Mouse (Mus musculus): Measurements from ENCODE around the gene Wasl.
A peak's percentile ranks its signal among the peaks of the same experiment; 100 is the strongest.

Wasl gene

DNA sequence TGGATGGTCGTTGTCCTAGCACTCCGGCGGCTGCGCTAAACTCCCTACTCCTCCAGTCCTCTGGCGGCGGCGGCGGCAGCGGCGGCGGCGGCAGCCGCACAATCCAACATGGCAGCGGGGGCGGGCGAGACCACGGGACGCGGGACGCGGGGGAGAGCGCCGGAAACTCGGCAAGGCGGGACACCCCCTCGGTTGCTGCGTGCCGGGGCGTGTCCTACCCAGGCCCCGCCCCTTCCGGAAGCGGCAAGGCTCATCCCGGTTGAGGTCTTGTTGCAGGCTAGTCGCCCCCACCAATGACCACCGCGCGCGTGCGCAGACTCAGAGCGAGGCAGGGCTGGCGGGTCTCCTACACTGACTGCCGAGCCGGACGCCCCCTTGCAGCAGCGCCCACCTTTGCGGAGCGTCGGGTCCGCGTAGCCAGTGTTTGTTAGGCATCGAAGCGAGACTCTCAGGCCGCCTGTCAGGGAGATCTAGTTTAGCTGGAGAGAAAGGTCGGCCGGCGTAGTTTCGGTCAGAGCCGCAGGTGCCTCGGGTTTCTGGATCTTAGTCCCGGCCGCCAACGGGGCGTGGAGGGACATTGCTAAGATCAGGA, at the start of gene Wasl:
TSS of gene Wasl (minus strand) at position 143 of the 592 bp plus-strand sequence.
- DNase-seq = peak; percentile 99

DNA sequence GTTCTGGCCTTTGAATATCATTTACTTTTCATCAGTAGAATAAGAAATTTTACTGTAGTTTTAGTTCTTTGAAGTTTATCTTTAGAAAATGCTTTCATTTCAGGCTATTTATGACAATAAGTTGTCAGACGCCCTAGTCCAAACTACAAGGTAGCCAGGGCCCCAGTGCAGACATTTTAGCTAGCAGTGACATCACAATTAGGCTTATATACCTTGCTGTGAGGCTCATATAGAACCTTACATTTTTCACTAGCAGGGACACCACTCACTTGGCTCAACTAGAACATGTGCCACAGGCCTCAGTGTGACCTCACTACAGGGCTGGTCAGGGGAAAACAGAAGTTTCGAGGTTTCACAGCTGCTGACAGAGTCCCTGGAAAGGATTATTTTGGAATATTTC, 42.7 kb upstream of the Wasl start:
- DNase-seq = no peak

DNA sequence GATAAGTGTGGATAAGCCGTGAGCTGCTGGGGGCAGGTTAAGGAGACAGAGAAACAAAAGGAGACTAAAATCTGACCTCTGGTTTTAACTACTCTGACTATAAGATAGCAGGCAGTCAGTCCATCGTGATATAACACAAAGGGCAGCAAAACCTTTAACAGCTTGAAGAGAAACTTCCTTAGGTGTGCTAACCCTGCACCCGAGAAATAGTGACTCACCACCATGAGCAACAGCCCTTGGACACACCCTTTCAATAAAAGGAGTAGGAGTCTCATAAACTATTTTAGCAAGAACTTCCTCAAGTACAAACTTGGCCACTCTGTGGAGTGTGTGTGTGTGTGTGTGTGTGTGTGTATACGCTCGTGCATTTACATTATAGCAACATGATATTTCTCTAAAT, 42.3 kb upstream of the Wasl start:
- DNase-seq = no peak

DNA sequence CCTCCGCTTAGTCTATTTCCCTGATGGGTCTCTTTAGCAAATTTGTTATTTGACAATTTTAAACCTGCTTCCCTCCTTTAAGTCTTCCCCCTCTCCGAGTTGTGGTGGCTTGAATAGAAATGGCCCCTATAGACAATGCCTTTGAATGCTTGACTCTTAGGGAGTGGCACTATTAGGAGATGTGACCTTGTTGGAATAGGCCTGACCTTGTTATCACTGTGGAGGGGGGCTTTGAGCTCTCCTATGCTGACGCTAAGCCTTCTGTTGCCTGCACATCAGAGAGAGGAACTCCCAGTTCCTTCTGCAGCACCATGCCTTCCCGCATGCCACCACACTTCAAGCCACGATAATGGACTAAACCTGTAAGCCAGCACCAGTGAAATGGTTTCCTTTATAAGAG, 32.4 kb upstream of the Wasl start:
- no peak for DNase-seq

DNA sequence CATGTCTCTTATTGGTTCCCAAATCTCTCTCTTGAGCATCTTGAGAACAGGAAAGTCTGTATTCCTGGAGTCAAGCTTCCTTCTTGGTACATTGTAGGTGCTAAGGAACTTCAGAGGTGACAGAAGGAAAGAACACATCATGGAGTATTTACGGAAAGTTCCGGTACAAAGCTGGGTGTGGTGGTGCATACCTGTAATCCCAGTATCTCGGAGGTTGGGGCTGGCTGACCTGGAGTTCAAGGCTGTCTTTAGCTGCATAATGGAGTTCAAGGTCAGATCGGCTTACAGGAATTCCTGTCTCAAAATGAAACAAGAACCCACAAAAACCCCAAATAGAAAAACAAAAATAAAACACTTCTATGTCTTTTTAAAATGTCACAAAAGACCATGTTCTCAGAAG, 31.3 kb upstream of the Wasl start:
- DNase-seq = no peak

DNA sequence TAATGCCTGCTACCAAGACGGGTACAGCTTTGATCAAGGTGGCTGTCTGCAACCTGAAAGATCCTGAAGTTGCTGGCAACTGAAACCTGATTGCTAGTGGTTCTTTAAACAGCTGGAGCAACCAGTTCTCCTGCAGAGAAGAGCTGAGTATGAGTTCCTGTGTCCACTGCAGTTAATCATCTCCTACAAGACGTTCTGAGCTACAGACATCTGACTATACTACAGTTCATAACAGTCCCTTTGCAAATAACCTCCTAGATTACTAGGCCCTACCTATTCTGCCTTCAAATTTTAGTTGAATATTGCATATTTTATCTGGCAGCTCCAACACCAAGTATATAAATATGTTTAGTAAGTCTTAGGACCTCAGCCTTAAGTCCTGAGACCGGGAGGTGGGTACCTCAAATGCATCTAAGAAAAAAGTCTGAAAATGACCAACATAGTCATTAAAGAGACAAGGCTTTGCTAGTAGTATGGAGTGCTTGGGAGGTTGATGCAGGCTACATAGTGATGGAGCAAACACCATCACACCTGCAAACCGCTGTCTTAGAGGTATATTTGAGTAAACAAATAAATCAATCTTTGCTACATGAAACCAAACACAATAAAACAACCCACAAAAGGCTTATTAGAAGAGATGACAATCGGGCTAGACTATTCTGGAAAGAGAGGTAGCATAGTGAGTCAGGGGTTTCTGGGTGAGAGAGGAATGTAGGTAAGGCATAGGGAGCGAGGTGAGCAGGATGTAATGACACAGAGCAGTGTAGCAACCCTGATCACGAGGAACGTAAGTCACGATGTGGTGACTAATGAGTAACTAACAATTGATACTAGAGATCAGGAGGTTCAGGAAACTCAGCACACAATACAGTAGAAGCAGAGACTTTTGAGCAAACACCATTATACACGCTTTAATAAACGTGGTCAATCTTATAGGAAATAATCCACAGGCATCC, 29.9 kb upstream of the Wasl start:
- no peak for DNase-seq

DNA sequence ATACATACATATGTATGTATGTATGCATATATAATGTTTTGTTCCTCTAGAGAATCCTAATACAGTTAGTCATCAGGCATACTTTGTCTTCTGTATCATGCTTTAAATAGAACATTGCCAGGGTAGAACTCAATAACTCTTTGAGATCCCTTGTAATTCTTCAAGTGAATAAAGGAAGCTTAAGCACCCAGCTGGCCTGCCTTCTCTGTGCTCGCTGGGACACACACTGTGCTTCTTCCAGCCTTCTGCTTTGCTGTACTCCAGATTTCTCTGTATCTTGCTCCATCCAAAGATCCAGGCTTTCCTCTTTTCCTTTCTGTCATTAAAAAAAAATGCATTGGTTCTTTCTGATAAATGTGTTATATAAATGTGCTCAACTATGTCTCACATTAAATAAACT, 23.1 kb upstream of the Wasl start:
- DNase-seq = no peak

DNA sequence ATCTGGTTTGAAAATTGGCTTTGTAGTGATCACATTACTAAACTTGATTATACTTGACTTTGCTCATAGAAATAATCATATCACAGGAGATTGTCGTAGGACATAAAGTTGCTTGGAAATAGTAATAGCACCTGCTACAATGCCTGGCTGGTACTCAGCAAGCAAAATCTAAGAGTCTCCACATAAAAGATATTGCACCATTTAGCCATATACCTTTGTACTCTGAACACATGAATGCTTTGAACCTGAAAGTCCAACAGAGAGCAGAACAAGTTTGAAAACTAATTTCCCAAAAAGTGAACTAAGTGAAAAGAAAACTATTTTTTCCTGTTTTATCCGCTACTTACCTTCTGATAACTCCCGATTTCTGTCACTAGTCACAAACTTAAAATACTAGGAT, 18.3 kb upstream of the Wasl start:
- DNase-seq = no peak

DNA sequence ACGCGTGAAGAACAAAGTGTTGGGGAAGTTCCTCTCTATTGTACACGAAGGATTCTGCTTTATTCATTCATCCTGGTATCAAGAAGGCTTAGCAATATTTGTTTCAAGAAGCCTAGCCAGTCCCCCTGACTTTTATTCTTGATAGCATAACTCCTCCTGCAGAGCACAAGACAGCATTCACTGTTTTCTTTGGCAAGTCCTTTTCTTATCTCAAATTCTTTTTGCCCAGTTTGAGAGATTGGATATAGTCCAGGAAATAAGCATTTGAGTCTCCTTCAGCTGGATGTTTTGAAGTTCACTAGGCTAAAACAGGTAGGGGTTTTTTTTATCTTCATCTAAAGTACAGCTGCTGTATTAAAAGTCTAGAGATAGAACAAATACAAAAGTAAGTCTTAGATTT, 3.0 kb upstream of the Wasl start:
- no peak for DNase-seq

DNA sequence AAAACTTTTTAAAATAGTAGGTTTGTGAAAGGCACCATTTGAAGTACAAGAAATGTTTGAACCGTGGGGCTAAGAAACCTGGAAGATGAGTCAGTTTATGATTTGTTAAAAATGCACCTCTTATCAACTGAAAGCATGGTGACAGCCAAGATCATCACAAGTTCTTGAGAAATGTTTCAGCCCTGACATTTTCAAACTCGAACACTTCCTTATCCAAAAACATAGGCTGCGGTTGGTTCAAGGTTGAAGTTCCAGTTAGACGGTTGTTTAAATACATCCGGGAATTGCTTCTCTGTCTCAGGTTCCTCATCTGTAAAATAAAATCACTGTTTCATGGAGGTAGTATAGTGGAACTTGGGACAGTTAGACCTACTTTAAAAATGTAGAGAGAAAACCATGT, 1.4 kb upstream of the Wasl start:
- DNase-seq = no peak

DNA sequence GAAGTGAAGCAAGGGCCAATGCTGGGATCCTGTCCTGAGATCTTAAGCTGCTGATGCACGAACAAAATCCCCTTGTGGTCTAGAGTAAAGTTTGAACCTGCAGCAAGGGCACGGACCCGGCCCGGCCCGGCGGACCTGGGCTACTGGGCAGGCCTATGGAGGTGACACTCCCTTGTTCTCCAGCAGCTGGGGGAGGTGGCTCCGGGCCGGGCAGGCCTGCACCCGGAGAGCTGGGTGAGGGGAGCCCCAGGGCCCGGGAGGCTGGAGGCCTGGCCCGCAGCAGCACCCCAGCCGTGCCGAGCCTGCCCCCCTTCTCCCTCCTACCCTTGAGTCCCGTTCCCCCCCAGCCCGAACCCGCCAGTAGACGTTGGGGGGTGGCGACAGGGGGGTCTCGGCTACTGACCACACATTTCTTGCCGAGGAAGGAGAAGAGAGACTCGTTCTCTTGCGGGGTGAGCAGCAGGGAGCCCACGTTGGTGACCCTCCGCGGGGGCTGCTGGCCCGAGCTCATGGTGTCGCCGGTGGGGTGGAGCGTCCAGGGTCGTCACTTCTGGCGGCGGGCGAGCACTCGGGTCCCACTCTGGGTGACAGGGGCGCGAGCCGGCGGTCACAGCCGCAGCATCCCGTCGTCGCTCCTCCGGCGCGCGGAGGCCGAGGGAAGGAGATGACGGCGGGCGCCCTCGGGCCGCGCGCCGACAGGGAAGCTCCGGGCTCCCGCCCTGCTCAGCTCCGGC, 509 bp downstream of the Wasl start:
- no peak for DNase-seq

DNA sequence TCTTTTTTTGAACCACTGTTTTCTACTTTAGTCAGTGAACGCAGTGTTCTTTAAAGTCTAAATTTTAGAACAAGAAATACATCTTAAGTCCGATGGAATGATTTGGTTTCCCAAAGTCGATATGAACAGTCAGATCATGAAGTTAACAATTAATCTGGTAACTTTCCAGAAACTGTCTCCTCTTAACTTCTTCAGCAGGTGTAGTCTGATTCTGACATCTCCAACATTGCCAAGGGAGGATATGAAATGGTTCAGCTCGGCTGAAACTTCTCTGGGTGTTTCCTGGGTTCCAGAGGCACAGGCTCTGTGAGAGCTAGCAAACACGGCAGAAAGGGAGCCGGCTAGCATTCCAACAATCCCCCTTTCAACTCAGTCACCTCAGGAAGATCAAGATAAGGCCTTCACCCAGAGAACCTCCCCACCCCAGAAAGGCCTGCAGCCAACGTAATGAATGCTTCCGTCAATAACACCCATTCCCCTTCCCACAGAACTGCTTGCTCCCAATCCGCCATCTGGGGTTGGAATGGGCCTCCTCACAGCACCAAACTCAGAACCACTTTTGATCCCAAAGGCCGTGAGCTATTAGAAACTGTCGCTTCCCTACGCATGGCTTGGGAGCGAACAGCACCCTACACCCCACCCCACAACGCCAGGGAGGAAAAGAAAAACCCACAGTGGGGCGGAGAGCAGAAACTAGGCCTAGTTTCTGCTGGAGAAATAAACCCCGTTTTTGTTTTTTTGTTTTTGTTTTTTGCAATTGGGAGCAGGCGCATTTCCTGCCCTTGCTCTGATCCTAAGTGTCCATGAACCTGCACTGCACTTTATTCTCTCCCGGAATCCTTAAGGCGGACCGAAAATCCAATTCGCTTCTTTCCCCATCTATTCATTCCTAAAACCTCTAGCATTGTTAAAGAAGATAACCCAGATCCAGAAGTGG, 1.3 kb downstream of the Wasl start:
- peak; percentile 26 for DNase-seq

DNA sequence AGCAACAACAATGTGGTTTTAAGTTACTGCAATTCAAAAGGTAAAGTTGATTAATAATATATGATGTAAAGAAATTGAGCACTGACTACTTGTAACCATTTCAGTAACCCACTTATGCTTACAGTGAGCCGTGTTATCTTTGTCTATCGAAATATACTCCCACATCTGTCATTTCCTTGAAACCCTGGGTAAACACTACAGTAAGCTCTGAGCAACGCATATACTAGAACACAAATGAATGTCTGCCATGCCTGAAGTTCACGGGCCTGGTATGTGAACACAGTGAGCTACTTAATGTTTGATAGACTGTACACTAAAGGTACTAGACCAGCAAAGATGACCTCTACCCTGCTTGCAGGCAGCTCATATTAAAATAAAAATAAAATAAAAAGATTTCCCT, 2.3 kb downstream of the Wasl start:
- DNase-seq = no peak

DNA sequence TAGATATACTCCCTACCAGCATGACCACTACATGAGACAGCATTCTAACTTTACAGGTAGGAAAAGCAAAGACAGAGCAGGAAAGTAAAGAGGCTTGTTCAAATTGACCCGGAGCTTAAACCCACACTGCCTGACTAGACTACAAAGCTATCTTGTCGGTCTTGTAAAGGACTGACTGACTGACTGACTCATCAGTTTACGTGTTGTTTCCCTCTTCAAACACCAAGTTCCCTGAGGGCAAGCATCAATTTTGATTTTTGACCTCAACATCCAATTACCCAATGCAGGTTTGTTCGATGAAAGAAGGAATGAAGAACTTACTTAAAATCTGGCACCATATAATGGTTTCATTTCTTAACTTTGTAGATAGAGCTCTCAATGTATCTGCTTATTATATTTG, 2.9 kb downstream of the Wasl start:
- DNase-seq = no peak

DNA sequence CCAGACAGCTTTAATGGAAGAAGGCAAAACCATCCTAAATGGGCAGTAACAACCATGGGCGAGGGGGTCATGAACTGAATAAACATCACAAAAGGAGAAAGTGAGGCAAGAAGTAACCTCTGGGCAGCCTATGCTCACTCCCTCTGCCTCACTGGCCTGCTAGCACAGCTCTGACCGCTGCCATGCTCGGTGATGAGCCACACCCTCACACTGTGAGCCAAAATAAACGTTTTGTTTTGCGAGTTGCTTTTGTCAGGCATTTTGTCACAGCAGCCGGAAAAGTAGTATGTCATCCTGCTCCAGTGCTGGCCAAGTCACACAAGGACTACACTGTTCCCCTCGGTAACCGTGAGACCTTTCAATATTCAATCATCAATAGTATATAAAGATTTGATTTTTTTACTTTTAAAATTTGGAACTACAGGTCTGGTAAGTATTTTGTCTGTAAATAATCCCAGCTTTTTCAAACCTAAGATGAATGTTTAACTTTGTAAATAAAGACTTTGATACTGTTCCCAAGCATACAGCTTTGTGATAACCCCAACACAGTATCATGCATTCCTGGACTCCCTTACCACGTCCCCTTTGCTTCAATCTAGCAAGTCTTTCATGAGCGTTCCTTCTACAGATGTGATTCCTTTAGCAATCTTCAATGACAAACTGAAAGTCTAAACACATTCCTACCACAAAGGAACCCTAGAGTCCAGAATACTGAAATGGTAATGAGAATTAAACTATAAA, 7.0 kb downstream of the Wasl start:
- DNase-seq = no peak

DNA sequence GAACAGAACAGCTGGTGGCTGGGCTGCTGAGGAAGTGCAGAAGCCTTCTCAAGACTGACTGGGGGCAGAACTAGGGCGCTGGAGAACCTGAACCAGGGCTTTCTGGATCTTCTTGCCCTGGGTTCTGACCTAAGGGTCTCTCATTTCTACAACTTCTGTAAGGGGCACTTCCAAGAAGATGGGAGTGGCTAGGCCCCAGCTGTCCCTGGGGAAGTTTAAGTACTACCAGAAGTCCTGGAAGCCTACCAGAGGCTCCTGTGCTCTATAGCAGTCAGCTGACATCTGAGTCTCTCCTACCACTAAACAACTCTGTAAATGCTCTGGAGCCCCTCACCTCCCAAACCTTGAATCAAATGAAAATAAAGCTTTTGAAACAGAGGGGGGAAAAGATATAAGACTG, 8.7 kb downstream of the Wasl start:
- DNase-seq = no peak

DNA sequence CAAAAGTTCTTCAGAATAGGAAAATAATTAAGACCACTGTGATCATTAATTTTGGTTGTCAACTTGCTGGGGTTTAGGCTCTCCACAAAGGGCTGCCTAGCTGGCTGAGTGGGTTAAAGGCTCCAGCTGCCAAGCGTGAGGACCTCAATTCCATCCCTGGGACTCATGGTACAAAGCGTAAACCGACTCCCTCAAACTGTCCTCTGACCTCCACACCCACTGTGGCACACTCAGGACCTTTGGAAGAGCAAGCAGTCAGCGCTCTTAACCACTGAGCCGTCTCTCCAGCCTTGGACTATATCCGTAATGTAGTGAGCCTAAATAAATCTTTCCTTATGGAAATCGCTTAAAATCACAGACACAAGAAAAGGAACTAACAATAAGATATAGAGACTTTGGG, 13.3 kb downstream of the Wasl start:
- no peak for DNase-seq

DNA sequence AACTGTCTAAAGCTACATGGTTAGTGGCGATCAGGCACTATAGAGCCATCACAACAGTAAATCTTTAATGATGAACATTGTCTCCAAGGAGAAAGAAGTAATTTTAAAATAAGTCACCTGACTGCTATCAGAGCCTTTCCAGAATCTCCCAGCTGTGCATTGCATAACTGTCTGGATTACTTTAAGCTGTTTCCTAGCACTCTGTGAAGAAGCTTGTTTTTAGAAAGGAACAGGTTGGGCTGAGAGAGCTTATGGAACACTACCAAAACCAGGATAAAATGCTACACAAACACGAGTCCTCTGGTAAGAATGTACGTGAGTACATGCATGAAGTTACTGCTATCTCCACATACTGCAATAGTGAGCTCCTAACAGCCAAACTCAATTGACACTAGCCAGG, 14.1 kb downstream of the Wasl start:
- DNase-seq = no peak

DNA sequence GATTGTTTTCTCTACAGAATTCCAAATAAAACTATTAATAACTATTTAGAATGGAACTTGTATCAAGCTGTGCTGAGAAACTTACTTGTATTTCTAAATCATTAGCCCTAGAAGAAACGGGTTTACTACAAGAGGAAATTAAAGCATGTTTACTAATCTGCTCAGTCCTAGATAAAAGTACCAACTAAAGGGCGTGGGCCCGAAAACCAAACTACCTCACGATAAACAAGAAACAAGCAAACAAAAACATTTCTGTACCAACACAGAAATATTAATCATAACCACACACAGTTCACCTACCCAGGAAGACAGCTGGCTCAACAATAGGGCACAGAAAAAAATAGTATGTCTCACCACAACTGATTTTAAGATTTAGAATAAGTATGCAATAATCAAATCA, 16.4 kb downstream of the Wasl start:
- no peak for DNase-seq

DNA sequence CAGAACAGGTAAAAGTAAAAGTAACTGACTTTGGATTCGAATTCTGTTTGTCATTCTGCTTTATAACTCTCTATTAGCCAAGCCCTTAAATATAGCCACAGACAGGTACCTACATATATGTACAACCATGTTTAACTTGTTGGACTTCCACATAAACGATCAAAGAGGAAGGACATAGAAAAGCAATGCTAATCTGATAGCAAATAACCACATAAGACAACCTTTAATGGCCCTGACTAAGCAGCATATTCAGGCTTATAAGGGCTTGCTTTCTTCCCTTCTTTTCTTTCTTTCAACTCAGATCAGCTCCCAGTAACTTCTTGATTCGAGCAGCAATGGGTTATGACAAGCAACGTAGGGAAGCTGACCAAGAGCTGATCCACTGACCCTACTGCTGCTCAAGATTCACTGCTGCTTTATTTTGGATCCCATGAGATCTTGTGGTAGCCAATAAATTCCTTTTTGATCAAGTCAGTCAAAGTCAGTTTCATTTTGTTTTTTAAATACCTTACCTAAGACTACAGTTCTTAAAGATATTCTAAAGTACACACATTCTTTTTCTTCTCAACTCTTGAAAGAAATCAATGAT, 17.6 kb downstream of the Wasl start:
- no peak for DNase-seq

DNA sequence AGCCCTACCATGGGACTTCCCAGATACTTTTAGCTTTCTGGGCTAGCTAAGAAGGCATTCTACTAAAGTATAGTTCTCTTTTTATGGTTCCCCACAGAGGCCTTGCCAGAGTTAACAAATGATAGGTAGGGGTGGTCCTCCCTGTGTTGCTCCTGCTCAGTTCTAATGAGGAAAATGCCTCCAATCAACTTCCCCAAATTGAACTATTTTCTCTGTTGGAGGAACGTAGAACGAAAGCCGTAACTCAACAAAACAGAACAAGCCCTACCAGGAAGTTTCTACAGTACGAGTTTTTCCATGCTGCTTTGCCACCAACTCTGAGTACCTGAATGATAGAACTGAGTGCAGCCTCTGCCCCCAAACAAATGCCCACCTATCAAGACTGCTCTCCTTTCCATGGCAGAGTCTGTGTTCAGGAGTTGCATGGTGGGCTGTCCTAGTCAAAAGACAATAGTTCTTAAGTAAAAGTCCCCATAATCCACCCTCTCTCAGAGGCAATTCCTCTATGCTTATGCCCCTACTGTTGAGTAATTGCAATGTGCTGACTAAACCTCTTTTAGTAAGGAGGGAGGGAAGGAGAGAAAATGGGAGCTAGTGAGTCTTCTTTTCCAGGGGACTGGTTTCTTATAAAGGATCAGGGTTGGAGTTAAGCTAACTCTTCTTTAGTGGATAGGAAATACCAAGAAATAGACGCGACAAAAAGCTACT, 19.3 kb downstream of the Wasl start:
- DNase-seq = no peak
